Mouse (Mus musculus): ENCODE data around the gene Atf3.

GRCm38 (mm10) chr1:191196016-191196415 is 21.8 kb downstream of the Atf3 start:
- TF ChIP-seq POLR2A (IDR thresholded peaks at IDR 0.05; ENCODE audit: control insufficient read depth, low read depth, low read length) (no peak), CTCF (IDR thresholded peaks at IDR 0.05; ENCODE audit: control insufficient read depth, insufficient read depth, insufficient replicate concordance, low read depth, low read length) (no peak)

Measured in testis, adult 2 months (tissue).